25 mouse cellular contexts compared by ENCODE assay signal in the genomic region with DNA sequence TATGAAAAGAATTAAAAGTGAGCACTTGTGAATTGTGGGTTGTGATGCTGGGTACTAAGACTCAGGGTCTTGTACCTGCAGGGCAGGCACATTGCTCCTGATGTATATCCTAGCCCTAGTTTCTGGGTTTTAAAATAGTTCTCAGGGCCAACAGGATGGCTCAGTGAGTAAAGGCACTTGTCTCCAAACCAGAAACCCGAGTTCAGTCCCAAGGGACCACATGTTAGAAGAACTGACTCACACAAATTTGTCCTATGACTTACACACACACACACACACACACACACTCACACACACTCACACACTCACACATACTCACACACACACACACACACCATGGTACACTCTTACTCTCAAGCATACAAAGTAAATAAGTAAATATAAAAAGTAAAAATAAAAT.
"Had no signal": no experiment of that assay in that cellular context is flagged by ENCODE, and none has a peak within 500 bp of the region (broad histone marks: within the 10 kb centered on the region; RNA-seq: fewer than 3 reads in every experiment).

No protein-coding gene starts in this region.

- H3K4me2 ChIP-seq: heart, embryonic 12.5 days; hindbrain, embryonic 13.5 days; hindbrain, embryonic 15.5 days; kidney, embryonic 15.5 days; limb, embryonic 13.5 days; limb, embryonic 15.5 days; liver, embryonic 12.5 days had no signal

- H3K4me3 ChIP-seq: heart, embryonic 10.5 days; heart, embryonic 12.5 days; hindbrain, embryonic 13.5 days; hindbrain, embryonic 15.5 days; kidney, embryonic 15.5 days; left cerebral cortex, adult 2 months; limb, embryonic 13.5 days; limb, embryonic 15.5 days; liver, embryonic 12.5 days had no signal

- H3K27me3 ChIP-seq: heart, embryonic 12.5 days; kidney, embryonic 15.5 days; limb, embryonic 13.5 days; limb, embryonic 15.5 days; liver, embryonic 12.5 days had no signal

- DNase-seq: gastrocnemius, postnatal 14 days; gastrocnemius, postnatal 36 days; heart, adult 18-20 months; heart, postnatal 10 days; heart, postnatal 36 days; kidney, adult 11 months; kidney, adult 2 months; kidney, adult 9 months; kidney, postnatal 14 days; kidney, postnatal 36 days; layer of hippocampus, adult 9-11 months; left cerebral cortex, postnatal 4 days had no signal

- H3K36me3 ChIP-seq: heart, embryonic 10.5 days; hindbrain, embryonic 13.5 days; hindbrain, embryonic 15.5 days; limb, embryonic 13.5 days; liver, embryonic 12.5 days had no signal

- H3K9me3 ChIP-seq: heart, embryonic 10.5 days; heart, embryonic 12.5 days; hindbrain, embryonic 13.5 days; hindbrain, embryonic 15.5 days; kidney, embryonic 15.5 days; limb, embryonic 13.5 days; limb, embryonic 15.5 days; liver, embryonic 12.5 days had no signal

- ATAC-seq: hindbrain, postnatal 0 days; intestine, embryonic 16.5 days; liver, embryonic 12.5 days had no signal

- H3K27ac ChIP-seq: heart, embryonic 10.5 days; hindbrain, embryonic 13.5 days; hindbrain, embryonic 15.5 days; hindbrain, postnatal 0 days; kidney, embryonic 15.5 days; kidney, postnatal 0 days; left cerebral cortex, adult 2 months; limb, embryonic 13.5 days; limb, embryonic 15.5 days; liver, embryonic 12.5 days; liver, embryonic 14.5 days had no signal

- H3K9ac ChIP-seq: heart, embryonic 12.5 days; hindbrain, embryonic 13.5 days; hindbrain, embryonic 15.5 days; kidney, embryonic 15.5 days; limb, embryonic 13.5 days; limb, embryonic 15.5 days; liver, embryonic 12.5 days; liver, embryonic 14.5 days had no signal
